ENCODE assay signal across 12 mouse cellular contexts in the genomic region with DNA sequence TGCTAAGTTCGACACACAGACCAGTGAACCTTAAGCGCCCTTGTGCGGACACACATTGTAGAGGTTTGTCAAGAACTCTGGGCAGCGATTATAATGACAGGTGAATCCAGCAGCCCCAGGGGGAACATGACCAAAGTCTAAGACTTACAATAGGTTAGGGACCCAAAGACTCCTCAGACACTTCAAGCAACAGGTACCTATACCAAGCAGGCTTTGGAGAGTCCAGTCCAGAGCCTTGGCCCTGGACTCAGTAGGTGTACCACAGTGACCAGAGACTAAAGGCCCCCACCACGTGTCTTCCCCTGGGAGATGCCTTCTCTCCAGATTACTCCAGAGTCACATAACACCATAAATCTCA. TPM values are rescaled to one million over a fixed set of nuclear protein-coding genes. Genes with fewer than 3 reads are reported as not detected.
A peak's percentile ranks its signal among the peaks of the same experiment; 100 is the strongest.
DNase-seq lines count a peak whose midpoint lies in the region; ATAC-seq and TF ChIP-seq lines count a peak whose summit lies in the region.
"Had no signal": no experiment of that assay in that cellular context is flagged by ENCODE, and none has a peak within 500 bp of the region (broad histone marks: within the 10 kb centered on the region; RNA-seq: fewer than 3 reads in every experiment).

No protein-coding gene starts in this region.

- ATAC-seq in heart, embryonic 16.5 days (replicated peaks; ENCODE audit: extremely low read depth, insufficient read depth, low FRiP score) = no peak
- ATAC-seq in embryonic facial prominence, embryonic 15.5 days (ENCODE audit: insufficient number of reproducible peaks, low FRiP score, low TSS enrichment, low read depth) = no peak
- no peak for ATAC-seq in midbrain, embryonic 13.5 days

- no peaks in the 10 kb centered on the region for H3K27me3 ChIP-seq in heart, embryonic 16.5 days (ENCODE audit: control insufficient read depth, insufficient read depth, low read length)
- H3K27me3 ChIP-seq in embryonic facial prominence, embryonic 15.5 days = no peaks in the 10 kb centered on the region
- no peaks in the 10 kb centered on the region for H3K27me3 ChIP-seq in midbrain, embryonic 13.5 days
- H3K27me3 ChIP-seq in thymus, adult 2 months (ENCODE audit: control insufficient read depth, insufficient read depth, low read length) = peaks cover 12% of the 10 kb centered on the region

- TF ChIP-seq POLR2A in thymus, adult 2 months (IDR thresholded peaks at IDR 0.05; ENCODE audit: control insufficient read depth, extremely low read depth, insufficient read depth, low read length, poor library complexity) = no peak

- peak overlapping the region; percentile 98 for H3K4me2 ChIP-seq in heart, embryonic 16.5 days (ENCODE audit: low read depth, low read length)
- H3K4me2 ChIP-seq in embryonic facial prominence, embryonic 15.5 days (replicated peaks) = 0 out of 2 replicates have a peak overlapping the region, but pooled peaks have one; percentile 89
- H3K4me2 ChIP-seq in midbrain, embryonic 13.5 days (replicated peaks) = peak overlapping the region; percentile 95

- DNase-seq in heart, postnatal 25 days (ENCODE audit: low spot score) = no peak
- DNase-seq in kidney, adult 11 months = peak; percentile 64
- DNase-seq in thymus, adult 2 months = no peak
- no peak for DNase-seq in cerebellum, adult 11 months
- no peak for DNase-seq in T-cell, adult 2 months (ENCODE audit: low spot score)

- no peaks in the 10 kb centered on the region for H3K9me3 ChIP-seq in heart, embryonic 16.5 days (replicated peaks; ENCODE audit: control insufficient read depth, low read length)
- no peaks in the 10 kb centered on the region for H3K9me3 ChIP-seq in embryonic facial prominence, embryonic 15.5 days (replicated peaks)
- H3K9me3 ChIP-seq in midbrain, embryonic 13.5 days = no peaks in the 10 kb centered on the region

- 74% methylated on average over 5 of the region's 5 CpGs for WGBS in heart, embryonic 16.5 days
- WGBS in embryonic facial prominence, embryonic 15.5 days = 63% methylated on average over 5 of the region's 5 CpGs
- 26% methylated on average over 5 of the region's 5 CpGs for WGBS in midbrain, embryonic 13.5 days
- 96% methylated on average over 5 of the region's 5 CpGs for WGBS in thymus, adult 2 months

- H3K4me3 ChIP-seq in heart, embryonic 16.5 days (ENCODE audit: low read length) = no peak overlapping the region
- no peak overlapping the region for H3K4me3 ChIP-seq in embryonic facial prominence, embryonic 15.5 days (replicated peaks)
- H3K4me3 ChIP-seq in midbrain, embryonic 13.5 days (replicated peaks) = no peak overlapping the region
- H3K4me3 ChIP-seq in thymus, adult 2 months (ENCODE audit: control insufficient read depth, insufficient read depth, low read length) = no peak overlapping the region
- H3K4me3 ChIP-seq: myocyte had no signal

- intact Hi-C loops in heart, postnatal 25 days (cut with DNase I) = loop anchor here (5.0 kb wide), 2 partner anchors 640 to 735 kb away; a partner anchor contains a TSS

- TF ChIP-seq CTCF in thymus, adult 2 months (IDR thresholded peaks at IDR 0.05; ENCODE audit: borderline replicate concordance, control insufficient read depth, extremely low read depth, insufficient read depth, low read length, poor library complexity) = no peak

- no peaks in the 10 kb centered on the region for H3K36me3 ChIP-seq in heart, embryonic 16.5 days (ENCODE audit: control insufficient read depth, insufficient read depth)
- no peaks in the 10 kb centered on the region for H3K36me3 ChIP-seq in embryonic facial prominence, embryonic 15.5 days
- no peaks in the 10 kb centered on the region for H3K36me3 ChIP-seq in midbrain, embryonic 13.5 days
- no peaks in the 10 kb centered on the region for H3K36me3 ChIP-seq in thymus, adult 2 months (ENCODE audit: control insufficient read depth, insufficient read depth, low read length)

- H3K9ac ChIP-seq in heart, embryonic 16.5 days (ENCODE audit: low read length) = no peak overlapping the region
- H3K9ac ChIP-seq in embryonic facial prominence, embryonic 15.5 days = no peak overlapping the region
- H3K9ac ChIP-seq in midbrain, embryonic 13.5 days (replicated peaks) = peak overlapping the region; percentile 42

- no peak overlapping the region for H3K27ac ChIP-seq in heart, embryonic 16.5 days (ENCODE audit: low read length)
- H3K27ac ChIP-seq in embryonic facial prominence, embryonic 15.5 days (replicated peaks) = no peak overlapping the region
- H3K27ac ChIP-seq in midbrain, embryonic 13.5 days = 0 out of 2 replicates have a peak overlapping the region, but pooled peaks have one; percentile 25
- H3K27ac ChIP-seq in thymus, adult 2 months (ENCODE audit: control insufficient read depth, insufficient read depth, low read length) = no peak overlapping the region

- peaks cover 13% of the 10 kb centered on the region for H3K4me1 ChIP-seq in heart, embryonic 16.5 days (ENCODE audit: control insufficient read depth, insufficient read depth, low read length)
- peaks cover 17% of the 10 kb centered on the region for H3K4me1 ChIP-seq in embryonic facial prominence, embryonic 15.5 days
- peaks cover 61% of the 10 kb centered on the region for H3K4me1 ChIP-seq in midbrain, embryonic 13.5 days (replicated peaks)
- peaks cover 7% of the 10 kb centered on the region; the same call in 1 of the 2 replicates for H3K4me1 ChIP-seq in thymus, adult 2 months (replicated peaks; ENCODE audit: control insufficient read depth, insufficient read depth, low read length)

RNA-seq across cellular contexts. Expression of a gene that starts 5.0 kb away (rescaled TPM):
- 9.4 and 9.5 TPM in 2 replicates for polyA plus RNA-seq in heart, embryonic 16.5 days (2015; fragmentation: Nextera tagmentation; extraction: Ambion mirVana)
- 1 to 10 TPM; 3.5 to 3.8 TPM for total RNA-seq in heart, postnatal 25 days (2021)
- 13.7 and 13.9 TPM in 2 replicates for polyA plus RNA-seq in embryonic facial prominence, embryonic 15.5 days (2015; fragmentation: Nextera tagmentation; extraction: Ambion mirVana)
- polyA plus RNA-seq in midbrain, embryonic 13.5 days (2015; fragmentation: Nextera tagmentation; extraction: Ambion mirVana) = 14.7 and 17.1 TPM in 2 replicates
- 0.37 and 0.75 TPM in 2 replicates for polyA plus RNA-seq in thymus, adult 2 months (2012; rRNA removed)

RNA-seq across cellular contexts. Expression of a gene that starts 16.3 kb away (rescaled TPM):
- 3.9 TPM in 2 replicates for polyA plus RNA-seq in heart, embryonic 16.5 days (2015; fragmentation: Nextera tagmentation; extraction: Ambion mirVana)
- total RNA-seq in heart, postnatal 25 days (2021) = 1 to 10 TPM; 3.3 to 4.0 TPM
- polyA plus RNA-seq in embryonic facial prominence, embryonic 15.5 days (2015; fragmentation: Nextera tagmentation; extraction: Ambion mirVana) = 5.7 and 6.1 TPM in 2 replicates
- 17.8 and 18.3 TPM in 2 replicates for polyA plus RNA-seq in midbrain, embryonic 13.5 days (2015; fragmentation: Nextera tagmentation; extraction: Ambion mirVana)
- 0.38 and 0.41 TPM in 2 replicates for polyA plus RNA-seq in thymus, adult 2 months (2012; rRNA removed)

RNA-seq across cellular contexts. Expression of a gene that starts 22.5 kb away (rescaled TPM):
- 40.7 and 44.5 TPM in 2 replicates for polyA plus RNA-seq in heart, embryonic 16.5 days (2015; fragmentation: Nextera tagmentation; extraction: Ambion mirVana)
- 10 to 100 TPM; 32.6 to 35.1 TPM for total RNA-seq in heart, postnatal 25 days (2021)
- polyA plus RNA-seq in embryonic facial prominence, embryonic 15.5 days (2015; fragmentation: Nextera tagmentation; extraction: Ambion mirVana) = 65.5 and 70.1 TPM in 2 replicates
- 69.6 and 75.2 TPM in 2 replicates for polyA plus RNA-seq in midbrain, embryonic 13.5 days (2015; fragmentation: Nextera tagmentation; extraction: Ambion mirVana)
- 75.4 and 90.3 TPM in 2 replicates for polyA plus RNA-seq in thymus, adult 2 months (2012; rRNA removed)

RNA-seq across cellular contexts. Expression of a gene that starts 35.8 kb away (rescaled TPM):
- not detected in 2 replicates for polyA plus RNA-seq in heart, embryonic 16.5 days (2015; fragmentation: Nextera tagmentation; extraction: Ambion mirVana)
- total RNA-seq in heart, postnatal 25 days (2021) = not detected
- not detected in 2 replicates for polyA plus RNA-seq in embryonic facial prominence, embryonic 15.5 days (2015; fragmentation: Nextera tagmentation; extraction: Ambion mirVana)
- not detected in 2 replicates for polyA plus RNA-seq in midbrain, embryonic 13.5 days (2015; fragmentation: Nextera tagmentation; extraction: Ambion mirVana)
- polyA plus RNA-seq in thymus, adult 2 months (2012; rRNA removed) = not detected in 2 replicates
- total RNA-seq: CH12.LX; heart, adult 18-20 months; left cerebral cortex, postnatal 36 days had no signal
- polyA plus RNA-seq: myocyte had no signal
